Mouse (Mus musculus) CH12.LX (cell line): ENCODE measurements around the gene Nme6. TPM values are rescaled to one million over a fixed set of nuclear protein-coding genes. Genes with fewer than 3 reads are reported as not detected.
"Not testable (repeated sequence)": the region's sequence is repeated elsewhere in the genome, so short reads cannot be mapped to it uniquely, and the experiment has no call there.

Source experiments
- DNase-seq: peaks from one replicate; pipeline ENCODE4 v3.0.0-alpha.2; 2013; ENCODE audit errors: extremely low read depth
- H3K27ac ChIP-seq: 2 replicates; pipeline ENCODE4 v1.5.1; 2012; ENCODE audit warnings: low read depth, mild to moderate bottlenecking, control low read depth, moderate library complexity; ENCODE audit not compliant: insufficient read depth
- H3K27me3 ChIP-seq: replicated peaks from 2 replicates; pipeline ENCODE3; 2012; ENCODE audit warnings: inconsistent platforms
- H3K36me3 ChIP-seq, 2 experiments: replicated peaks in 1 of 2; 2 replicates each; pipeline versions ENCODE3 to v1.6.1; 2012; ENCODE audit warnings: inconsistent platforms in 1 of 2, low read length in 1 of 2, mild to moderate bottlenecking in 1 of 2, mixed read lengths in 1 of 2, moderate library complexity in 1 of 2; ENCODE audit not compliant: control insufficient read depth in 1 of 2, insufficient read depth in 1 of 2
- H3K4me1 ChIP-seq, 2 experiments: 2 replicates each; pipeline ENCODE4 v1.6.1; 2012; ENCODE audit warnings: inconsistent platforms in 1 of 2, moderate library complexity in 1 of 2; ENCODE audit not compliant: insufficient read depth in 2 of 2, control insufficient read depth in 1 of 2
- H3K4me2 ChIP-seq: 2 replicates; pipeline ENCODE4 v1.6.1; 2012; ENCODE audit warnings: low read depth, mild to moderate bottlenecking, control low read depth; ENCODE audit not compliant: poor library complexity, insufficient read depth, severe bottlenecking
- H3K4me3 ChIP-seq, 3 experiments: fragments of 150-350 bp in 1 of 3; sonication (generic) in 1 of 3; replicated peaks in 1 of 3; 2 replicates each; pipeline versions ENCODE3 to v1.5.1; 2011 to 2012; ENCODE audit warnings: low read depth in 2 of 3, low read length in 2 of 3, mild to moderate bottlenecking in 2 of 3, moderate library complexity in 2 of 3, control low read depth in 1 of 3, improper control_type of control experiment in 1 of 3, inconsistent platforms in 1 of 3, mixed read lengths in 1 of 3; ENCODE audit not compliant: poor library complexity in 1 of 3
- H3K79me2 ChIP-seq: replicated peaks from 2 replicates; pipeline ENCODE4 v1.6.1; 2012; ENCODE audit warnings: mild to moderate bottlenecking, moderate library complexity; ENCODE audit not compliant: control insufficient read depth, poor library complexity, insufficient read depth, severe bottlenecking; ENCODE audit errors: extremely low read depth
- H3K9ac ChIP-seq: 2 replicates; pipeline ENCODE4 v1.6.1; 2012; ENCODE audit warnings: low read depth, mild to moderate bottlenecking, control low read depth, moderate library complexity; ENCODE audit not compliant: insufficient read depth
- H3K9me3 ChIP-seq: replicated peaks from 2 replicates; pipeline ENCODE3; 2012; ENCODE audit warnings: low read length, inconsistent platforms, mixed read lengths
- CTCF ChIP-seq, 2 experiments: IDR thresholded peaks in 1 of 2; conservative IDR thresholded peaks in 1 of 2; 2 replicates each; pipeline ENCODE4 v1.5.1; 2011 to 2012; ENCODE audit warnings: low read depth in 2 of 2, low read length in 2 of 2, improper control_type of control experiment in 1 of 2, inconsistent platforms in 1 of 2, mild to moderate bottlenecking in 1 of 2, moderate library complexity in 1 of 2
- ETS1 ChIP-seq: conservative IDR thresholded peaks from 2 replicates; pipeline ENCODE4 v1.6.1; 2012; ENCODE audit warnings: low read depth, mild to moderate bottlenecking, inconsistent platforms, low read length, improper control_type of control experiment, moderate library complexity
- GABPA ChIP-seq: IDR thresholded peaks from 2 replicates; pipeline ENCODE4 v1.6.1; 2012; ENCODE audit warnings: low read depth, low read length, improper control_type of control experiment, inconsistent platforms; ENCODE audit not compliant: insufficient replicate concordance
- HCFC1 ChIP-seq: IDR thresholded peaks from 2 replicates; pipeline ENCODE4 v1.6.1; 2012; ENCODE audit warnings: low read depth, mild to moderate bottlenecking, inconsistent platforms, low read length, improper control_type of control experiment
- IRF4 ChIP-seq: IDR thresholded peaks from 2 replicates; pipeline ENCODE4 v1.6.1; 2014; ENCODE audit warnings: low read depth, mild to moderate bottlenecking, inconsistent platforms, low read length, improper control_type of control experiment
- JUN ChIP-seq: IDR thresholded peaks from 2 replicates; pipeline ENCODE4 v1.6.1; 2011; ENCODE audit warnings: low read depth, mild to moderate bottlenecking, low read length, improper control_type of control experiment, moderate library complexity; ENCODE audit not compliant: insufficient read depth
- MAZ ChIP-seq: IDR thresholded peaks from 2 replicates; pipeline ENCODE4 v1.6.1; 2012; ENCODE audit warnings: low read depth, mild to moderate bottlenecking, inconsistent platforms, low read length, improper control_type of control experiment, moderate library complexity
- MEF2A ChIP-seq: IDR thresholded peaks from 2 replicates; pipeline ENCODE4 v1.6.1; 2014; ENCODE audit warnings: low read depth, mild to moderate bottlenecking, inconsistent platforms, low read length, improper control_type of control experiment, borderline replicate concordance
- MYC ChIP-seq: IDR thresholded peaks from 2 replicates; pipeline ENCODE4 v1.6.1; 2011; ENCODE audit warnings: low read depth, mild to moderate bottlenecking, improper control_type of control experiment, low read length
- NRF1 ChIP-seq: IDR thresholded peaks from 2 replicates; pipeline ENCODE4 v1.6.1; 2014; ENCODE audit warnings: low read depth, mild to moderate bottlenecking, inconsistent platforms, low read length, improper control_type of control experiment, moderate library complexity
- PAX5 ChIP-seq: IDR thresholded peaks from 2 replicates; pipeline ENCODE4 v1.6.1; 2012; ENCODE audit warnings: low read length, inconsistent platforms, mixed read lengths
- POLR2A ChIP-seq: IDR thresholded peaks from 2 replicates; pipeline ENCODE4 v1.6.1; 2011; ENCODE audit warnings: low read depth, mild to moderate bottlenecking, improper control_type of control experiment, low read length
- POLR2AphosphoS2 ChIP-seq: IDR thresholded peaks from 2 replicates; pipeline ENCODE4 v1.6.1; 2011; ENCODE audit warnings: low read depth, low read length, improper control_type of control experiment
- RCOR1 ChIP-seq: conservative IDR thresholded peaks from 2 replicates; pipeline ENCODE4 v1.6.1; 2012; ENCODE audit warnings: low read depth, mild to moderate bottlenecking, inconsistent platforms, low read length, improper control_type of control experiment
- SMC3 ChIP-seq: IDR thresholded peaks from 2 replicates; pipeline ENCODE4 v1.6.1; 2011; ENCODE audit warnings: low read depth, low read length, improper control_type of control experiment
- TBP ChIP-seq: conservative IDR thresholded peaks from 2 replicates; pipeline ENCODE4 v1.6.1; 2011; ENCODE audit warnings: low read depth, low read length, improper control_type of control experiment
- UBTF ChIP-seq: IDR thresholded peaks from 2 replicates; pipeline ENCODE4 v1.6.1; 2012; ENCODE audit warnings: low read depth, mild to moderate bottlenecking, inconsistent platforms, low read length, improper control_type of control experiment, moderate library complexity
- USF1 ChIP-seq: IDR thresholded peaks from 2 replicates; pipeline ENCODE4 v1.6.1; 2014; ENCODE audit warnings: low read depth, mild to moderate bottlenecking, inconsistent platforms, low read length, improper control_type of control experiment
- USF2 ChIP-seq: conservative IDR thresholded peaks from 2 replicates; pipeline ENCODE4 v1.6.1; 2011; ENCODE audit warnings: low read depth, low read length, improper control_type of control experiment
- dilution Hi-C: fragments of 300-500 bp; cut with MboI; formaldehyde crosslinking; loops from 2 replicates; pipeline ENCODE4 v1.14.3; 2020; ENCODE audit warnings: low sequenced_read_pairs; ENCODE audit not compliant: extremely low pct_unique_long_range_greater_than_20kb, extremely low pct_ligation_motif_present
- in situ Hi-C: fragments of 300-500 bp; cut with MboI; formaldehyde crosslinking; loops from 3 replicates; pipeline ENCODE4 v1.14.3; 2019; ENCODE audit warnings: low sequenced_read_pairs, low pct_ligation_motif_present, low pct_unique_long_range_greater_than_20kb, mixed read lengths
- polyA plus RNA-seq: library from polyadenylated mRNA; unstranded; fragments of >175 nt; gene quantifications from 2 replicates; pipeline ENCODE4 v1.2.1, GENCODE M21; 2012; ENCODE audit warnings: low read depth; ENCODE audit not compliant: insufficient read length
- total RNA-seq, 2 experiments: library from RNA; depleted of rRNA; stranded (reverse); fragments of 300-350 nt in 1 of 2; fragments of >200 nt in 1 of 2; gene quantifications; 2 replicates each; pipeline ENCODE4 v1.2.3; 2012 to 2014

Nme6 gene
- total and polyA plus RNA-seq, 3 experiments: 73.1 to 110 (median 76.2) TPM

DNA sequence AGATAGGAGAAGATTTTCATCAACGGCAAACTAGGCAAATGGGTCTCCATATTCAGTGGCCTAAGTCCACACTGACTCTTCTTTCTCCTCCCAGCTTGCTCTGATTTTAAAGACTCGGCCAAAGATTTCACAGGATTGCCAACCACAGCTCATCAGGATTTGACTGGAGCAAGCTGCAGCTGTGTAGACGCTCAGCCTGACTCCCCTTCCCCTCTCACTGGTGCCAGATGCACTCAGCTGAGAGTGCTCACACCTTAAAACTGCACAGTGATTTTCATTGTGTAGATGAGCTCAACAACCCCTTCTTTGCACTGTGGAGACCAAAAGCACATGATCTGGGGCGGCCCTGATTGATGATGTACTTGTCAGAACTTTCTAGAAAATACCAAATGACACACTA is 42.0 kb upstream of the Nme6 start, which contains the start of gene Fbxw27:
Gene Fbxw27 (minus strand): TSS at position 101 of the 400 bp plus-strand sequence.
- dilution Hi-C loops, H3K27ac ChIP-seq, H3K4me2 ChIP-seq, H3K4me1 ChIP-seq, DNase-seq, H3K36me3 ChIP-seq, H3K9ac ChIP-seq, in situ Hi-C loops, H3K4me3 ChIP-seq, H3K79me2 ChIP-seq, H3K9me3 ChIP-seq: not testable (repeated sequence)
- H3K27me3 ChIP-seq: peaks cover 34% of the 10 kb centered on the region

DNA sequence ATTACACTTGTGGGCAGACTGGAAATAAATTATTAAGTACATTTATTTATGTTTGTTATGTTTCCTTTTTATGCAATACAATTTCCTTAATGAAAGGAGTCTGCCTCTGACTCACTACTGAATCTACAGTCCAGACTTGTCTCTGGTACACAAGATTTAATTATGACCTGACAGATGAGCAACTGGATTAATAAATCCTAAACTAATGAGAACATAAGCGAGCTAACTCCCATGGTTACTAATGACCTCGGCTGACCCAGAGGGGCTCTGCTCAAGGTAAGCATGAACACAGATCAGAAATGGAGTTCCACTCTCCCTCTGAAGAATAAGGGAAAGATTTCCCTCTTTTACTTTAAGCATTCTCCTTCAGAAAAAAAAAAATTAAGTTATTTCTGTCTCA is 37.3 kb upstream of the Nme6 start:
- Histone ChIP-seq H3K4me1 (no peaks in the 10 kb centered on the region), H3K9ac (no peak overlapping the region), H3K36me3 (no peaks in the 10 kb centered on the region), H3K79me2 (no peaks in the 10 kb centered on the region), H3K9me3 (peaks cover 5% of the 10 kb centered on the region), H3K27me3 (peaks cover 37% of the 10 kb centered on the region), H3K27ac (no peak overlapping the region), H3K4me2 (no peak overlapping the region), H3K4me3 (no peak overlapping the region)
- dilution Hi-C loops: no loop called here
- in situ Hi-C loops: no loop called here
- no peak for DNase-seq
- no peak for TF ChIP-seq MYC
- TF ChIP-seq JUN: no peak
- TF ChIP-seq IRF4: no peak
- TF ChIP-seq CTCF (conservative IDR thresholded peaks at IDR 0.05 in 1 of 2, IDR thresholded peaks at IDR 0.05 in 1 of 2; ENCODE audit: low read depth in 2 of 2, low read length in 2 of 2): no peak
- no peak for TF ChIP-seq POLR2AphosphoS2
- TF ChIP-seq RCOR1: no peak
- no peak for TF ChIP-seq SMC3
- TF ChIP-seq USF1: no peak
- no peak for TF ChIP-seq USF2
- no peak for TF ChIP-seq ETS1
- TF ChIP-seq HCFC1: no peak
- no peak for TF ChIP-seq POLR2A
- no peak for TF ChIP-seq GABPA

DNA sequence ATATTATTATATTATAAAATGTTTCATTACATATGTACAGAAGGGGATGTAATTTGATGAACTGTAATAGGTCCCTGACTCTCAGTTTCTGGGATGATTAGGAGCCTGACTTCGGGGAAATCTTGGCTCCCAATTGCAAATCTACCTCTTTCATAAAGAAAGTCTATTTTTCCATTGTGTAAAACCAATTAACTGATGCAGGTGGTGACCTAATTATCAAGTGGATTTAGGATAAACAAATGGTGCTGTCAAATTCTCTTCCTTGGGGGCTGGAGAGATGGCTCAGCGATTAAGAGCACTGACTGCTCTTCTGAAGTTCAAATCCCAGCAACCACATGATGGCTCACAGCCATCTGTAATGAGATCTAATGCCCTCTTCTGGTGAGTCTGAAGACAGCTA is 36.7 kb upstream of the Nme6 start:
- no peak for TF ChIP-seq TBP
- no peak for TF ChIP-seq MAZ
- no peak for TF ChIP-seq UBTF
- no peak for TF ChIP-seq MYC
- no peak for TF ChIP-seq RCOR1
- TF ChIP-seq ETS1: no peak
- TF ChIP-seq POLR2A: no peak
- no peak for TF ChIP-seq GABPA
- TF ChIP-seq PAX5: no peak
- TF ChIP-seq MEF2A: no peak
- TF ChIP-seq HCFC1: no peak
- no peak for TF ChIP-seq JUN
- TF ChIP-seq NRF1: no peak
- TF ChIP-seq, all 38 proteins: peak for 0
- Histone ChIP-seq H3K79me2 (no peaks in the 10 kb centered on the region), H3K9me3 (peaks cover 5% of the 10 kb centered on the region), H3K4me3 (no peak overlapping the region), H3K4me2 (no peak overlapping the region), H3K27me3 (peaks cover 37% of the 10 kb centered on the region), H3K9ac (no peak overlapping the region), H3K27ac (no peak overlapping the region), H3K4me1 (no peaks in the 10 kb centered on the region), H3K36me3 (no peaks in the 10 kb centered on the region)
- dilution Hi-C loops (no loop called here), in situ Hi-C loops (no loop called here)
- no peak for DNase-seq
